Mouse (Mus musculus) mouse embryonic stem cell (cell line): Measurements from ENCODE around the gene D430041D05Rik.

Experiments used
- in situ Hi-C, 2 experiments: fragments of 300-500 bp; cut with MboI; formaldehyde crosslinking; loops; 1 replicate in 1 of 2; 3 replicates in 1 of 2; pipeline ENCODE4 v1.14.3; 2019 to 2020; ENCODE audit warnings: low sequenced_read_pairs in 2 of 2, low pct_unique_long_range_greater_than_20kb in 1 of 2, mixed read lengths in 1 of 2; ENCODE audit not compliant: unreplicated experiment in 1 of 2

The D430041D05Rik gene

DNA sequence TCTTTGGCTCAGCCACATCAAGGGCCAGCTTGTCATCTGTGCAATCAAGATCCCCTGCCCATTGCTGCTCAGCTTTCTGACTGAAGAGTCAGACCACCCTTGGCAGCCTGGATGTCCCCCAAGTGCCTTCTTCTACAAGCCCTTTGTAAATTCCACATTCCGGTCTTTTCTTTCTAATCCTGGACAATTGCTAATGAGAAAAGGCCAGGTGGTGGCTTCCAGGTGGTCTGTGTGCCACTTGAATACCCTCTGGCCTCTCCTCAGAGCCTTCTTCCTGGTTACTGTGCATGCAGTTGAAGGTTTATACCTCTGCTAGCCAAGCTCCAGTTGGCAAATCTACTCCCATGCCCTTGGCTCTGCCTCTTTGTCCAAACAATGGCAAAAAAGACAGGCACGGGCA lies 92.6 kb downstream of the D430041D05Rik start:
- in situ Hi-C loops, result no loop called here

DNA sequence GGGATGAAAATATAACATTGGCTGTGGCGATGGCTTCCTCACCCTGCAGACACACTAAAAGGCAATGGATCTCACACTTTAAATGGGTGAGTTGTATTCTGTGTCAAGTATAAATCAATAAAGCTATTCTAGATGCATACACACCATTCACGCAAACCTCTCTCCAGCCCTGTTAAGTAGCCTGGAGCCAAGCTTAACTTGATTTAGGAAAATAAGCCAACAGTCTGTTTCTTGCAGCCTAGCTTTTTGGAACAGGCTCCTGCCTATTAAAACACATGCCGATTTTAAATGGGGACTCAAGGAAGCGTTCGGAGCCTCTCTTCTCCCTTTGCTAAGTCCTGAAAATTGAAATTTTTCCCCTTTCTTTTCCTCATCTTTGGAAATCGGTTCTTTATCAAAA lies 93.2 kb downstream of the D430041D05Rik start:
- in situ Hi-C loops, result no loop called here

DNA sequence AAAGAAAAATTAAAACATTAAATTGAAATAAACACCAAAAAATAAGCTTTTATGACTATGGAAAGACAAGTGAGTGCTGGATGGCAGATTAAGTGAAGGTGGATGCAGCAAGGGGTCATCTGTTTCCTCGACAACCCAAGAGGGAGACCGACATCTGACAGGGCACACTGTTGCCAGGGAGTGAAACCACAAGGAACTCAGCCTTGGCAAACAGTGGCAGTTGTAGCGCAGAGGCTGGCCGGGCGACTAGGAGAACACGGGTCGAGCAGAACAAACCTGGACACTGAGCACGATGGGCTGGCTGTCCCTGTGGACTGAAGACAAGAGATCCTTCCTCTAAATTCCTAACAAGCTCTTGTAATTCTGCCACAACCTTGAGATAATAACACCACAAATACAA lies 94.3 kb downstream of the D430041D05Rik start:
- in situ Hi-C loops, result no loop called here

DNA sequence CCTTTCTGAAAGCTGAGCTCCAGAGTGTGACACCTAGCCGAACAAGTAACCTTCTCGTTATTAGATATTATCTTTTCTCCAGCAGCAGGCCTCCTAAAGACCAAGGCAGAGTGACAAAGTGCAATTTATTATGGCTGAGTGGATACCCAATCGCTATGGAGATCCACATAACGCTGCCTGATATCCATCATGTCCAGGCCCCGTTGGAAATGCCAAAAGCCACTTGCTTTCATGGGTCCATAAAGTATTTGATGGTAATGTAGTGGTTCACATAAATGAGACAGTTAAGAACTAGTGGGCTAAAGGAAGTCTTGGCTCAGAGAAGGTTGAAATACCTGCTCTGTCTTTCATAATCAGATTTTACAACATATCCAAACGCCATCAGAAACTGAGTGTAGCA lies 97.6 kb downstream of the D430041D05Rik start:
- in situ Hi-C loops, result no loop called here

DNA sequence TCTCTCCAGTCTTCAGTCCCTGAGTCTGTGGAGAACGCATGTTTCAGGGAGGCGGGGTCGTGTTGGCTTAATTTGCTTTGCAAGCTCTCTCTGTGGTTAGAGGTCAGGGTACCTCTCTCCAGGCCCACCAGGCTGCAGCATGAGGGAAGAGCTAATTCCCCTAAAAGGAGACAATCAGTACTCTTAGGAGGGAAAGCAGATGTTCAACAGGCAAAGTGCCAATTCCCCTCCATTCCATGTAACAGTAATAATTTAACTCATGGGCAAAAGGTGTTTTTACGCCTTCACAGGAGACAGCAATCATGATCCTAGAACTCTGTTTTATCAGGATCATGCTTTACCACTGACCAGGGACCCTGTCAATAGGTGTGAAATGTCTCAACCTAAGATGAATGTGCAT lies 103.7 kb downstream of the D430041D05Rik start:
- in situ Hi-C loops, result no loop called here

DNA sequence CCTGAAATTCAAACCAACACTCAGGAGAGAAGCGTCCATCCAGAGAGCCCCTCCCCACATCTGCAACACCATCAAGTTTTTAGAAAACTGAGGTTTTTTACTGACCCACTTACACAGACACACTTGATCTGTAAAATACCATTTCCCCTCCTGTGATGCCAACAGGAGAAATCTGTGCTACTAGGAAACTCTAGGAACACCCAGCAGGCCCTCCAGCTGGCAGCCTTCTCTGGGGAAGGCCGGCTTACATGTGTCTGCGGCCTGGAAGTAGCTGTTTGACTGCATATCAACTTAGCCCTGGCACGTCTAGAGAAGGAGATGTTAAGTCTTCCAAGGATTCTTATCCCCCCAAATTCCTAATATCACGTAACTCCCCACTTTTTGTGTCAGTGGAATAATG lies 105.1 kb downstream of the D430041D05Rik start:
- in situ Hi-C loops, result no loop called here

DNA sequence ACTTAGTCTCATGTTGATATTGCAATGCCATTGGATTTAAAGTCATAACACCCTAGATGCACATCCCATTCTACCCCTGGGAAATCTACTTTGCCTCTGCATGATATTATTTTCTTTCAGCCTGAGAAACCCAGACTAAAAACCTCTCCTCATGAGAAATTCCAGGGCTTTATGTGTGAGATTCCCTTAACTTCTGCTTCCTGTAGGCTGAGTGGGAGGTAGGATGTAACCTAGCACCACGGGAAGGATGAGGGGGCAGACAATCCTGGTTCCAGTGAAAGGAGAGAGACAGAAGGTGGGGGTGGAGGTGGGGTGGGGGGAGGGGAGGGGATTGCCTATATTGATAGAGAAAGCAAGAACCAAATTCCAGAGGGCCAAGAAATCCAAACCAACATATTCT lies 110.9 kb downstream of the D430041D05Rik start:
- in situ Hi-C loops, result no loop called here

DNA sequence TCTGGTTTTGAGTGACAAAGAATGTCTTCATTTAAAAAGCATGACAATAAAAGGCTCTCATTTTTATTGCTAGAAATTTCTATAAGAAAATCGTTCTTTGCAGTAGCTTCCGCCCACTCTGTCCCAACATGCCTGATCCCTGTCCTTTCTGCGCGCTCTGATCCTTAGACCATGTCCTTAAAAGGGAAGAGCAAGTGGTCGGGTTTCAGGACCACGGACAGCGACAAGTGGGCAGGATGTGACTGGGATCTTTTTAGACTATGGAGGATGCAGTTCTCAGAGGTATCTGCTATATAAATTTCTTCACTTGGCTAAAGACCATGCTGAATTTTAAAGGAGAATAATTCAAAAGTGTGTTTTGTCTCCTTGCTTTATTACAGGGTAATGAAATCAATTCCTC lies 111.7 kb downstream of the D430041D05Rik start:
- in situ Hi-C loops, result no loop called here

DNA sequence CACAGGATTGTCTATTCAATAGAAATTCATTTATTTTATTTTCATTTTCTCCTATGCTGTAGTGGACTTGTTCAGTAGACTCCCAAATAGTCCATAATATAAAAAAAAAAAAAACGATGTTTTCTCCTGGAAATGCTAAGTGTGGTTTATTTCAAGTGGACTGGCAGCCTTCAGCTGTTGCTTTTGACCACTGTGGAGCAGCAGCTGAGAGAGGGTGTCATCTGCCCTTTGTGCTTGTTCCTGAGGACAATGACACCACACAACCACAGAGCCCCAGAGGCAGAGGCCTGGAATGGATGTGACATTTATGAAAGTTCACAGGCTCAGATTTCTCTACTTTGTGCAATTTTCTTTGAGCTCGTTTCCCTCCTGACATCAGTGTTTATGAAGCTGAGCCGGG lies 124.0 kb downstream of the D430041D05Rik start:
- in situ Hi-C loops, result no loop called here

DNA sequence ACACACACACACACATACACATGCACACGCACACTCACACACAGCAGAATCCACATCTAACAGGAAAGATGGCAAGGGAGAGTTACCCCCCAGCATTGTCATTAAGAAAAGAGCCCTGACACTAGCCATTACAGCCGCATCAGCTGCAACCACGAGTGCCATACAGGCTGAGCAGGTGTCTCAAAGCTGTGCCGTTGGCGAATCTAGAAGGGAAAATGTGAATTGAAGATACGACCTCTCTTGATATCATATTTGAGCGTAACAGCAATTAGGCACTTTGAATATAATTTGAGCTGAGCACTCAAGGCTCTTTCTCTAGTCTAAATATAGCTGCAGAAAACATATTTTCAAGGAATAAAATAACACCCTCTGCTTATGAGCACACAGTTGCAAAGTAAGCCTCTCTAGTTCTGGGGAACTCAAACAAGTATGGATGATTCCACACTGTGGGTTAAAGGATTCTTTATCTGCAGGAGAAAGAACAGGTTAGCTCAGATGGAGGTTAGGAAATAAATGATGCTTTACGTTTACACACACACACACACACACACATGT lies 127.3 kb downstream of the D430041D05Rik start:
- in situ Hi-C loops, result no loop called here

DNA sequence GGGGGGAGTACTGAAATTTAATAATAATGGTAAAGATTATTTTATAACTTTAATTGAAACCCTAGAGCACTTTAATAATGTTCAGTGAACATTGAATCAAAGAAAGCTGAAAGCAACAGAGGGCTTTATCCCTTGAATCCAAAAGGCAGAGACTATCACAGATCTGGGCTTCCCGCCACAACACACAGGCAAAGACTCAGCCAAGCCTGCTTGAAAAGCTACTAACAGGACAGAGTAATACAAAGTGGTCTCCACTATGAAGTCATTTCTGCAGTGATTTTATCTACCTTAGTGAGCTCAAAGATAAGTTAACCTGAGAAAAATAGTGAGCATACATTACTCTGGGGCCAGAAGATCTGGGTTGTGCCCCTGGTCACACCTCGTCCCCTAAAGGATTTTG lies 128.0 kb downstream of the D430041D05Rik start:
- in situ Hi-C loops, result no loop called here

DNA sequence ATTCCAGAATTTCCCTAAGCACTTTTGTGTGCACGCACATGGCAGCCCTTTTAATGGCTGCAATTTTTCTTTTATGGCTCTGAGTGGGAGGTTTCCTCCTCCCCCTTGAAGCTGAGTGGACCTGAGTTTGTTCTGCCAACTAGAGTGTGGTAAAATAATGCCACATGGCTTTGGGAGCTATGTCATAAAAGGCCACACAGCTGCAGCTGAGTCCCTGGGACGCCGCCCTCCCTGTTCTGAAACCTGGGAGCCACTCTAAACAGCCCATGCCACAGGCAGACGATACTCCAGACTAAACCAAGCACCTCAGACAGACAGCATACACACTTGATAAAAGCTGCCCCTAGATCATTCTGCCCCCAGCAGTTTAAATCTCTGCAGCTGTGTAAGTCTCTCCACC lies 143.8 kb downstream of the D430041D05Rik start:
- in situ Hi-C loops, result no loop called here

DNA sequence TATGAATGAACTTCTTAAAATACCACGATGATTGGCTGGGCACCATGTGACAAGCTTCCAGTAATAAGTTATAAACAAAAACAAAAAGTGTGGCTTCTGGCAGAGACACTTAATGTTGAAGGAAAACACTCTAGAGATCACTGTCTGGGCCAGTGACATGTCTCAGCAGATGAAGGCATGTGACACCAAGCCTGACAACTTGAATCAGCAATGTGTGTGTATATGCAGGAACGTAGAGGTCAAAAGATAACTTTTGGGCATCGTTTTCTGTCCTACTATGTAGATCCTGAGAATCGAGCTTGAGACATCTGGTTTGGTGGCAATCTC lies 149.1 kb downstream of the D430041D05Rik start:
- in situ Hi-C loops, result no loop called here

DNA sequence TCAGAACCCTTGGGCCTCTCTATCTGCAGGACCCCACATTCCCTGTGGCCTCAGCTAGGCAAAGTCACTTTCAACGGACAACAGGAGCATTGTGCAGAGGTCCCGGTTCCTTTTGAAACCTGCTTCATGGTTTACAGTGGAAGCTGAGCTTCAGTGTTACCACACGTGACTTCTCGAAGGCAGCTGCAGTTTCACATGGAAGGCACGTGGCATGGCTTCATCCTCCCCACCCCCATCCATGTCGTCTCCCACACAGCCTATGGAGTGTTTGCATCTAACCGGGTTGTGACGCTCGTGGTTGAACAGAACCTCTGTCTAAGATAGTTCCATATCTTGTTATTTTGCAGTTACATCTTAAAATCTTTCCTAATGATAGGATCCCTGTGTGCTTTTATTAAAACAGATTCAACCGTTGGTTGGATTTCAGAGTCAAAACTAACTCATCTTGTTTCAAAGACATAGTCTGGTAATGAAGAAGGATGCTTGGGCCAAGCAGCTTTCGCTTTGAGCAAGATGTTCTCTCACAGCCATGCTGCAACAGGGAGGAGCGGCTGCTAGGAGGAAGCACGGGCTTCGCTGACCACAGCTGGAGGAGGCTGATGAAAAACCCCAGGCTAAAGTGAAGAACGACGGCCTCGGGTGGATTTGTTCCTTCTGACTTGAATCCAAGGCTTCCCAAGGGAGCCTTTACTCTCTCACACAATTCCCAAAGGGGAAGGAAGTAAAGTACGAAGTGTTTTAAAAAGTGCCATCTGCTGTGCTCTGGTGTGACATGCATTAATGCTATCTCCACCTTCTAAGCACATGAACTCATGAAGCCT lies 149.7 kb downstream of the D430041D05Rik start:
- in situ Hi-C loops, result no loop called here

DNA sequence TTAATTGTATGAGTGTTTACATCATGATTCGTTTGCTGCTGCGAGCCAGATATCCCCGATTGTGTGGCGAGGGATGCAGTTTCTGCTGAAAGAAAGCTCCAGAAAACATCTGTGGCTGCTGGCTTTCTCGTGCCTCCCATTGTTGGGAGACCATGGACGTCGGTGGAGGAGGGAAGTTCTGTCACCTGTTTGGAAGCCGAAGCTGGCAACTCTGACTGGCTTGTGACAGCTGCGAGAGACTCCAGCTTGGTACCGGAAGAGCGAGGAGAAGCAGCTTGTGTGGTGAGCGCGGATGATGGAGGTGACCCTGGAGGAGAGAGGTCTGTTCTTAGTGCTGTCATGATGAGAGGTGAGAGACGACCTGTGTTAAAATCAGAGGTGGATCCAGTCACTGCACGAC lies 154.2 kb downstream of the D430041D05Rik start:
- in situ Hi-C loops, result no loop called here

DNA sequence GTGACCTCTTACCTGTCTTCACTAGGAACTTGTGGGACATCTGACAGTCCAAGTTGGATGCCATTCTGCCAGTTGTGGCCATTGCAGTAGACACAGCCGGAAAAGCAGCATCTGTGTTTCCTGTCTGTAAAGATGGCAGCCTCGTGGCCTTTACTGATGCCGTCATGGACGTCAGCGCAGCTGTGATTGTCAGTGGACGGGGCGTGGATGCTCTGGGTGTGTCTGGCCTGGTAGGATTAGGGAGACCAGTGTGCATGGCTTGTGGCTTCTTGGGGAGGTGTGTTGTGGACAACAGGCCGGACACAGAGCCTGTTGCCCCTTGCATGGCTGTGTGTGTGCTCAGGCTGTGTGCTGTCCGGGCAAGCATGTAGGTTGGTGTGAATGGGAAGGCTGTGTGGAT lies 155.9 kb downstream of the D430041D05Rik start:
- in situ Hi-C loops, result no loop called here

DNA sequence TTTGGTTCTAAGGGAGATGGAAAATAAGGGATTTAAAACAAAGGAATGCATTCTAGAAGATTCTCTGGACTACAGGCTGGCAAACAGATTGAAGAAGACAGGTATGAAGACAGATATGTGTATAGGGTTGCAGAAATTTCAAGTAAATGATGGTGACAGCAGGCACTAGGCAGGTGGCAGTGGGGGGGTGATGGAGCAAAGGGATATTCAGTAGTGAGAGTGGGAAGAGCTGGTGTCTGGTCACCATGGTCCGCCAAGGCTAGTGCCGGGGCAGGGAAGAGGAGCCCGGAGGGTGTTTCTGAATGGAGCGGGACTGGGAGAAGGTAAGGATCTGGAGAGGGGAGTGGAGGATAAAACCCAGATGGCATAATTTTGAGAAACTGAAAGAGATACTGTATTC lies 157.5 kb downstream of the D430041D05Rik start:
- in situ Hi-C loops, result no loop called here

DNA sequence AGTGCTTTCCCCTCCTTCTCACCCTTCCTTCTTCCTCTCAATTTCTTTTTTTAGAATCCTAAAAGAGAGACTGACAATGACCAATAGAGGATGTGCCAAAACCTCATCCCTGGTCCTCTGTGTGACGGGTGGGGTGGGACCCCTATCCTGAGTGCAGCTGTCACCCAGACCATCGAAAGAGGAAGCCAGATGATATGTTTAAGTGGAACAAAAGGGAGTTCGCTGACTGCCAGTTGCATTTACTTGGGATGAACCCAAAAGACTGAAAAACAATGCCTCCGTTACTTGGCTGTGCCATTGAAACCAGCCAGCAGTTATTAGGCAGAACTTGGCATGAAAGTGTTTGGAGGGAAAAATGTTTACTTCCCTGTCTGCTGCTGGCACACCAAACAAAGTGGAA lies 159.2 kb downstream of the D430041D05Rik start:
- in situ Hi-C loops, result no loop called here

DNA sequence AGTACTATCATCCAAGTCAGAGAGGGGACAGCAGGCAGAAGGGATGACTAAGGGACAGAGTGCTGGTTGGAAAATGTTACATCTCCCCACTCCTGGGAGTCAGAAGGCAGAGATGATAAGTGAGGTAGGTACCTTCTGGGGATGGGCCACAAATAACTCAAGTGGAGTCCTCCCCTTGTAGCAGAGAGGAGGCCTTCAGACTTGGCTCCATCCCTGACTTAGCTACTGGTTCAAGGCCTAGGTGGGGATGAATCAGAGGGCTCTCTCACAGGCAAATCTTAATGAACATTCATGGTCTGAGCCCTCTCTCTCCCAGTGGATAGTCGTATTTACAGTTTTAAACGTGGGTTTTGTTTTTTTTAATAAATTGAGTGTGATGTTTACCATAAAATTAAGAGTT lies 161.0 kb downstream of the D430041D05Rik start:
- in situ Hi-C loops, result no loop called here

DNA sequence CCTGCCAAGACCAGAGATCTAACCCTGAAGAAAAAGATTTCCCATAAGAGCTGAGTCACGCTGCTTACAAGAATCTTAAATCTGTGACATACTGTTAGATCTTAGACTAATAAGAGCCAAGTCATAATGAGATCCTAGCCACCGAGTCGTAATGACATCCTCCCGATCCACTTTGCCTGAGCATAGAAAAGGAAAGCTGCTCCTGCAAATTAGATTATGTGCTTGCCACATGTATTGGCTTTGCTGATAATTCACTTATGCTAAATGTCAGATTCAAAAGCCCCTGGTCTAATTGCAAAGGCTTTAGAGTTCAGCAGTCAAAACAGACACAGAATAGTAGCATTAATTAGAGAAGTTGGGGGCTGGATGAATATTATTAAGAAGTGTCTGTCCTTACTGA lies 164.0 kb downstream of the D430041D05Rik start:
- in situ Hi-C loops, result no loop called here
